Comparison of ENCODE assay signal across 21 mouse cellular contexts in the genomic region with DNA sequence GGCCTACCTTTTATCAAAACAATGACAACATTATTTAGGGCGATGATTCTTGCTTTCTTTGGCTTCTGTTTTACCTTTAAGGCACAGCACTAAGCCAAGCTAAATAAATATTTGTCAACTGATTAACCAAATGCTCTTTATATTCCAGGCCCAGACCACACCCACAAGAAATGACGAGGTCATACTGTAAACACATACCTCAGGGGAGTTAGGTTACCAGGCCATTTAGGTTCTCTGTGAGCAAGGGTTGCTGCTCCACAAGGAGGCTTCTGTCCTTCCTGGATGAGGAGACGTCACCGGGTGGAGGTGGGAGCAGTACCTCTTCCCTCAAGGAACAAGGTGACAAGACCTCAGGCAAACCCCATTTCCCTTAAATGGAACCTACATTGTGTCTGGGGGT. TPM values are rescaled to one million over a fixed set of nuclear protein-coding genes. Genes with fewer than 3 reads are reported as not detected.
A peak's percentile ranks its signal among the peaks of the same experiment; 100 is the strongest.
DNase-seq lines count a peak whose midpoint lies in the region; ATAC-seq lines count a peak whose summit lies in the region.
"Had no signal": no experiment of that assay in that cellular context is flagged by ENCODE, and none has a peak within 500 bp of the region (broad histone marks: within the 10 kb centered on the region; RNA-seq: fewer than 3 reads in every experiment).

No protein-coding gene starts in this region.

- H3K4me2 ChIP-seq in embryonic facial prominence, embryonic 14.5 days (ENCODE audit: low read depth, low read length) = no peak overlapping the region
- H3K4me2 ChIP-seq in heart, embryonic 15.5 days = no peak overlapping the region
- H3K4me2 ChIP-seq in intestine, embryonic 16.5 days (ENCODE audit: low read depth, low read length) = no peak overlapping the region
- no peak overlapping the region for H3K4me2 ChIP-seq in stomach, embryonic 15.5 days
- no peak overlapping the region for H3K4me2 ChIP-seq in hindbrain, embryonic 12.5 days (replicated peaks)
- H3K4me2 ChIP-seq: forebrain, embryonic 13.5 days; hindbrain, embryonic 15.5 days; limb, embryonic 12.5 days; liver, embryonic 13.5 days; midbrain, embryonic 12.5 days; neural tube, embryonic 15.5 days had no signal

- DNase-seq in embryonic facial prominence, embryonic 14.5 days (ENCODE audit: low spot score) = peak; percentile 28
- no peak for DNase-seq in embryonic facial prominence, embryonic 10.5 days (ENCODE audit: low spot score)
- DNase-seq in heart, postnatal 14 days = no peak
- DNase-seq in retina, embryonic 14.5 days (ENCODE audit: low spot score) = no peak
- DNase-seq: cerebellum, postnatal 10 days; embryo, embryonic 11 days; gastrocnemius, postnatal 25 days; liver, embryonic 13.5 days; thymus, postnatal 14 days had no signal

- no peaks in the 10 kb centered on the region for H3K27me3 ChIP-seq in embryonic facial prominence, embryonic 14.5 days (replicated peaks; ENCODE audit: control insufficient read depth, insufficient read depth, low read length)
- no peaks in the 10 kb centered on the region for H3K27me3 ChIP-seq in embryonic facial prominence, embryonic 10.5 days (replicated peaks; ENCODE audit: low read depth, poor library complexity, severe bottlenecking)
- H3K27me3 ChIP-seq in heart, embryonic 15.5 days = no peaks in the 10 kb centered on the region
- H3K27me3 ChIP-seq in intestine, embryonic 16.5 days (replicated peaks; ENCODE audit: control insufficient read depth, insufficient read depth, low read length) = no peaks in the 10 kb centered on the region
- H3K27me3 ChIP-seq in stomach, embryonic 15.5 days (replicated peaks) = no peaks in the 10 kb centered on the region
- no peaks in the 10 kb centered on the region for H3K27me3 ChIP-seq in hindbrain, embryonic 12.5 days
- H3K27me3 ChIP-seq: forebrain, embryonic 13.5 days; hindbrain, embryonic 15.5 days; limb, embryonic 12.5 days; liver, embryonic 13.5 days; midbrain, embryonic 12.5 days; neural tube, embryonic 15.5 days had no signal

- H3K9me3 ChIP-seq in embryonic facial prominence, embryonic 14.5 days (ENCODE audit: control insufficient read depth, low read length) = no peaks in the 10 kb centered on the region
- H3K9me3 ChIP-seq in embryonic facial prominence, embryonic 10.5 days = no peaks in the 10 kb centered on the region
- no peaks in the 10 kb centered on the region for H3K9me3 ChIP-seq in heart, embryonic 15.5 days (replicated peaks)
- no peaks in the 10 kb centered on the region for H3K9me3 ChIP-seq in intestine, embryonic 16.5 days (ENCODE audit: control insufficient read depth, low read length)
- H3K9me3 ChIP-seq in stomach, embryonic 15.5 days = no peaks in the 10 kb centered on the region
- H3K9me3 ChIP-seq in hindbrain, embryonic 12.5 days (replicated peaks) = no peaks in the 10 kb centered on the region
- H3K9me3 ChIP-seq: forebrain, embryonic 13.5 days; G1E; hindbrain, embryonic 15.5 days; limb, embryonic 12.5 days; liver, embryonic 13.5 days; midbrain, embryonic 12.5 days; neural tube, embryonic 15.5 days had no signal

- no peak overlapping the region for H3K4me3 ChIP-seq in embryonic facial prominence, embryonic 14.5 days (ENCODE audit: low read depth, low read length)
- H3K4me3 ChIP-seq in embryonic facial prominence, embryonic 10.5 days = no peak overlapping the region
- no peak overlapping the region for H3K4me3 ChIP-seq in heart, embryonic 15.5 days
- H3K4me3 ChIP-seq in intestine, embryonic 16.5 days (ENCODE audit: low read length) = no peak overlapping the region
- H3K4me3 ChIP-seq in stomach, embryonic 15.5 days (replicated peaks) = no peak overlapping the region
- no peak overlapping the region for H3K4me3 ChIP-seq in hindbrain, embryonic 12.5 days
- H3K4me3 ChIP-seq: forebrain, embryonic 13.5 days; hindbrain, embryonic 15.5 days; limb, embryonic 12.5 days; liver, embryonic 13.5 days; midbrain, embryonic 12.5 days; myocyte; neural tube, embryonic 15.5 days had no signal

- intact Hi-C loops in heart, postnatal 14 days (cut with DNase I) = no loop called here

- WGBS in embryonic facial prominence, embryonic 14.5 days = 55% methylated on average over 4 of the region's 4 CpGs
- WGBS in embryonic facial prominence, embryonic 10.5 days = 73% methylated on average over 4 of the region's 4 CpGs
- WGBS in heart, embryonic 15.5 days = 54% methylated on average over 4 of the region's 4 CpGs
- 42% methylated on average over 4 of the region's 4 CpGs for WGBS in intestine, embryonic 16.5 days
- 39% methylated on average over 4 of the region's 4 CpGs for WGBS in stomach, embryonic 15.5 days
- WGBS in hindbrain, embryonic 12.5 days = 76% methylated on average over 4 of the region's 4 CpGs

- no peaks in the 10 kb centered on the region for H3K36me3 ChIP-seq in embryonic facial prominence, embryonic 14.5 days (ENCODE audit: control insufficient read depth, insufficient read depth, low read length)
- H3K36me3 ChIP-seq in embryonic facial prominence, embryonic 10.5 days (replicated peaks) = no peaks in the 10 kb centered on the region
- H3K36me3 ChIP-seq in heart, embryonic 15.5 days = no peaks in the 10 kb centered on the region
- H3K36me3 ChIP-seq in intestine, embryonic 16.5 days (ENCODE audit: control insufficient read depth, insufficient read depth, low read length) = no peaks in the 10 kb centered on the region
- H3K36me3 ChIP-seq in stomach, embryonic 15.5 days = no peaks in the 10 kb centered on the region
- no peaks in the 10 kb centered on the region for H3K36me3 ChIP-seq in hindbrain, embryonic 12.5 days
- H3K36me3 ChIP-seq: hindbrain, embryonic 15.5 days; limb, embryonic 12.5 days; liver, embryonic 13.5 days; midbrain, embryonic 12.5 days; neural tube, embryonic 15.5 days had no signal

- ATAC-seq in embryonic facial prominence, embryonic 14.5 days (ENCODE audit: low read depth) = peak; percentile 26; the same call in 1 of the 2 replicates
- no peak for ATAC-seq in heart, embryonic 15.5 days (replicated peaks; ENCODE audit: insufficient number of reproducible peaks, insufficient read depth, low FRiP score, low read depth)
- peak; percentile 78 for ATAC-seq in intestine, embryonic 16.5 days
- ATAC-seq in stomach, embryonic 15.5 days (ENCODE audit: insufficient read depth, low FRiP score, low read depth) = peak; percentile 77
- no peak for ATAC-seq in hindbrain, embryonic 12.5 days (ENCODE audit: low FRiP score)
- ATAC-seq: CD4-positive, CD25-positive, alpha-beta regulatory T cell, adult 4 months; forebrain, embryonic 13.5 days had no signal

- H3K9ac ChIP-seq in embryonic facial prominence, embryonic 14.5 days (ENCODE audit: low read depth, low read length) = no peak overlapping the region
- no peak overlapping the region for H3K9ac ChIP-seq in heart, embryonic 15.5 days
- H3K9ac ChIP-seq in intestine, embryonic 16.5 days (ENCODE audit: low read depth, low read length) = no peak overlapping the region
- no peak overlapping the region for H3K9ac ChIP-seq in stomach, embryonic 15.5 days
- H3K9ac ChIP-seq in hindbrain, embryonic 12.5 days = no peak overlapping the region
- H3K9ac ChIP-seq: forebrain, embryonic 13.5 days; hindbrain, embryonic 15.5 days; limb, embryonic 12.5 days; liver, embryonic 13.5 days; midbrain, embryonic 12.5 days; neural tube, embryonic 15.5 days had no signal

- no peaks in the 10 kb centered on the region for H3K4me1 ChIP-seq in embryonic facial prominence, embryonic 14.5 days (ENCODE audit: control insufficient read depth, insufficient read depth, low read length)
- 0 out of 2 replicates have a peak, but pooled peaks cover 5% of the 10 kb centered on the region for H3K4me1 ChIP-seq in embryonic facial prominence, embryonic 10.5 days
- peaks cover 11% of the 10 kb centered on the region for H3K4me1 ChIP-seq in heart, embryonic 15.5 days (replicated peaks)
- H3K4me1 ChIP-seq in intestine, embryonic 16.5 days (ENCODE audit: control insufficient read depth, insufficient read depth, low read length) = no peaks in the 10 kb centered on the region
- no peaks in the 10 kb centered on the region for H3K4me1 ChIP-seq in stomach, embryonic 15.5 days
- no peaks in the 10 kb centered on the region for H3K4me1 ChIP-seq in hindbrain, embryonic 12.5 days
- H3K4me1 ChIP-seq: forebrain, embryonic 13.5 days; hindbrain, embryonic 15.5 days; liver, embryonic 13.5 days; midbrain, embryonic 12.5 days; neural tube, embryonic 15.5 days had no signal

- H3K27ac ChIP-seq in embryonic facial prominence, embryonic 14.5 days (replicated peaks; ENCODE audit: low read depth, low read length) = no peak overlapping the region
- no peak overlapping the region for H3K27ac ChIP-seq in embryonic facial prominence, embryonic 10.5 days (replicated peaks)
- H3K27ac ChIP-seq in heart, embryonic 15.5 days = peak overlapping the region; percentile 81
- H3K27ac ChIP-seq in intestine, embryonic 16.5 days (ENCODE audit: low read length) = no peak overlapping the region
- H3K27ac ChIP-seq in stomach, embryonic 15.5 days = peak overlapping the region; percentile 59; the same call in 1 of the 2 replicates
- H3K27ac ChIP-seq in hindbrain, embryonic 12.5 days = no peak overlapping the region
- H3K27ac ChIP-seq: forebrain, embryonic 13.5 days; hindbrain, embryonic 15.5 days; limb, embryonic 12.5 days; liver, embryonic 13.5 days; midbrain, embryonic 12.5 days; neural tube, embryonic 15.5 days had no signal

RNA-seq across cellular contexts. Expression of a gene that starts 49.9 kb away (rescaled TPM):
- polyA plus RNA-seq in embryonic facial prominence, embryonic 14.5 days (2014; fragmentation: Nextera tagmentation; extraction: Ambion mirVana) = 51.5 and 54.0 TPM in 2 replicates
- 43.4 and 46.2 TPM in 2 replicates for polyA plus RNA-seq in embryonic facial prominence, embryonic 10.5 days (2016; fragmentation: Nextera tagmentation; extraction: Ambion mirVana)
- polyA plus RNA-seq in heart, embryonic 15.5 days (2015; fragmentation: Nextera tagmentation; extraction: Ambion mirVana) = 43.2 and 45.5 TPM in 2 replicates
- 10 to 100 TPM; 22.7 to 25.1 TPM for total RNA-seq in heart, postnatal 14 days (2021)
- polyA plus RNA-seq in intestine, embryonic 16.5 days (2015; fragmentation: Nextera tagmentation; extraction: Ambion mirVana) = 35.2 and 37.5 TPM in 2 replicates
- polyA plus RNA-seq in stomach, embryonic 15.5 days (2015; fragmentation: Nextera tagmentation; extraction: Ambion mirVana) = 49.9 and 55.2 TPM in 2 replicates
- 66.4 and 69.6 TPM in 2 replicates for polyA plus RNA-seq in hindbrain, embryonic 12.5 days (2016; fragmentation: Nextera tagmentation; extraction: Ambion mirVana)

Comparison
In these comparisons a context has a peak if more than half of its experiments do, and no peak if none do; other contexts are left out.
1. ATAC-seq: peak in embryonic facial prominence, embryonic 14.5 days (single experiment), intestine, embryonic 16.5 days (single experiment) and stomach, embryonic 15.5 days (single experiment); none in heart, embryonic 15.5 days (single experiment) and hindbrain, embryonic 12.5 days (single experiment).
2. H3K27ac ChIP-seq: peak in heart, embryonic 15.5 days (single experiment) and stomach, embryonic 15.5 days (single experiment); none in embryonic facial prominence, embryonic 14.5 days (single experiment), embryonic facial prominence, embryonic 10.5 days (single experiment), intestine, embryonic 16.5 days (single experiment) and hindbrain, embryonic 12.5 days (single experiment).